In genomic region chr19:18774085-18774484, GRCm38 (mm10) we compare ENCODE assay signal across 21 mouse cellular contexts. TPM values are rescaled to one million over a fixed set of nuclear protein-coding genes. Genes with fewer than 3 reads are reported as not detected.
DNase-seq lines count a peak whose midpoint lies in the region; ATAC-seq and TF ChIP-seq lines count a peak whose summit lies in the region.
"Had no signal": no experiment of that assay in that cellular context is flagged by ENCODE, and none has a peak within 500 bp of the region (broad histone marks: within the 10 kb centered on the region; RNA-seq: fewer than 3 reads in every experiment).

No protein-coding gene starts in this region.

- no peak overlapping the region for H3K9ac ChIP-seq in midbrain, embryonic 13.5 days (replicated peaks)
- H3K9ac ChIP-seq: forebrain, embryonic 13.5 days; forebrain, postnatal 0 days; heart, embryonic 12.5 days had no signal

- TF ChIP-seq CTCF in kidney, adult 2 months (conservative IDR thresholded peaks at IDR 0.05; ENCODE audit: insufficient read depth, insufficient read length, low read depth, low read length), result no peak
- TF ChIP-seq CTCF in lung, adult 2 months (IDR thresholded peaks at IDR 0.05; ENCODE audit: insufficient read depth, low read length), result no peak

- no peaks in the 10 kb centered on the region for H3K36me3 ChIP-seq in kidney, adult 2 months (ENCODE audit: control insufficient read depth, insufficient read depth, low read length)
- H3K36me3 ChIP-seq in midbrain, embryonic 13.5 days, result no peaks in the 10 kb centered on the region
- H3K36me3 ChIP-seq: embryonic facial prominence, embryonic 10.5 days; heart, embryonic 12.5 days; hindbrain, embryonic 10.5 days had no signal

- H3K27ac ChIP-seq in kidney, adult 2 months (ENCODE audit: insufficient read depth, low read depth, low read length), result peak overlapping the region; percentile 30; the same call in 1 of the 2 replicates
- no peak overlapping the region for H3K27ac ChIP-seq in midbrain, embryonic 13.5 days
- H3K27ac ChIP-seq: embryonic facial prominence, embryonic 10.5 days; forebrain, embryonic 13.5 days; gastrocnemius, adult 2 months; hindbrain, embryonic 10.5 days had no signal

- TF ChIP-seq POLR2A in kidney, adult 2 months (IDR thresholded peaks at IDR 0.05; ENCODE audit: low read depth, low read length), result no peak
- TF ChIP-seq POLR2A in lung, adult 2 months (IDR thresholded peaks at IDR 0.05; ENCODE audit: borderline replicate concordance, extremely low read depth, low read depth, low read length), result no peak

- H3K4me1 ChIP-seq in kidney, adult 2 months (ENCODE audit: control insufficient read depth, insufficient read depth, low read length), result peaks cover 4% of the 10 kb centered on the region; the same call in 1 of the 2 replicates
- H3K4me1 ChIP-seq in lung, adult 2 months (ENCODE audit: control insufficient read depth, insufficient read depth, low read length), result peaks cover 6% of the 10 kb centered on the region
- H3K4me1 ChIP-seq in midbrain, embryonic 13.5 days (replicated peaks), result no peaks in the 10 kb centered on the region
- H3K4me1 ChIP-seq: embryonic facial prominence, embryonic 10.5 days; forebrain, embryonic 13.5 days; heart, embryonic 12.5 days; hindbrain, embryonic 10.5 days had no signal

- no peaks in the 10 kb centered on the region for H3K27me3 ChIP-seq in kidney, adult 2 months (replicated peaks; ENCODE audit: control insufficient read depth, insufficient read depth, low read length)
- no peaks in the 10 kb centered on the region for H3K27me3 ChIP-seq in midbrain, embryonic 13.5 days
- H3K27me3 ChIP-seq: CH12.LX; forebrain, embryonic 13.5 days; heart, embryonic 12.5 days; Patski had no signal

- no peak overlapping the region for H3K4me2 ChIP-seq in midbrain, embryonic 13.5 days (replicated peaks)
- H3K4me2 ChIP-seq: forebrain, embryonic 13.5 days; heart, embryonic 12.5 days had no signal

- DNase-seq in kidney, adult 2 months, result peak; percentile 23
- DNase-seq in kidney, postnatal 10 days, result no peak
- peak; percentile 54 to 67 for DNase-seq in lung, adult 18-20 months
- DNase-seq in lung, adult 2 months, result no peak
- DNase-seq in lung, postnatal 36 days, result peak; percentile 74
- no peak for DNase-seq in layer of hippocampus, postnatal 25 days (ENCODE audit: extremely low spot score in 1 of 2, low spot score in 1 of 2)
- DNase-seq: adrenal gland, postnatal 14 days; cerebellum, adult 18-20 months; cerebellum, adult 9-11 months; forebrain, postnatal 0 days; gastrocnemius, adult 2 months; gastrocnemius, postnatal 25 days had no signal

- no peaks in the 10 kb centered on the region for H3K9me3 ChIP-seq in midbrain, embryonic 13.5 days
- H3K9me3 ChIP-seq: embryonic facial prominence, embryonic 10.5 days; forebrain, embryonic 13.5 days; hindbrain, embryonic 10.5 days had no signal

- no peak for ATAC-seq in midbrain, embryonic 13.5 days
- ATAC-seq: activated CD4-positive, CD25-positive, alpha-beta regulatory T cell, adult 4 months; forebrain, embryonic 13.5 days; forebrain, postnatal 0 days; Patski had no signal

- no peak overlapping the region for H3K4me3 ChIP-seq in kidney, adult 2 months (ENCODE audit: insufficient read depth, low read depth, low read length)
- no peak overlapping the region for H3K4me3 ChIP-seq in lung, adult 2 months (replicated peaks; ENCODE audit: extremely low read depth, low read depth, low read length)
- H3K4me3 ChIP-seq in midbrain, embryonic 13.5 days (replicated peaks), result no peak overlapping the region
- H3K4me3 ChIP-seq: embryonic facial prominence, embryonic 10.5 days; forebrain, embryonic 13.5 days; gastrocnemius, adult 2 months; heart, embryonic 12.5 days; hindbrain, embryonic 10.5 days had no signal

- 17% methylated on average over 1 of the region's 1 CpGs for WGBS in kidney, adult 2 months
- 29% methylated on average over 1 of the region's 1 CpGs for WGBS in lung, adult 2 months
- WGBS in midbrain, embryonic 13.5 days, result 75% methylated on average over 1 of the region's 1 CpGs

RNA-seq across cellular contexts. Expression of gene Trpm6, which starts 24.3 kb away (rescaled TPM):
- polyA plus RNA-seq in kidney, adult 2 months (2012; rRNA removed), result 1.9 TPM in 2 replicates
- polyA plus RNA-seq in lung, adult 2 months (2012; rRNA removed), result 4.5 and 6.0 TPM in 2 replicates
- under 1 TPM; 0.17 to 0.28 TPM for total RNA-seq in layer of hippocampus, postnatal 25 days (2021)
- polyA plus RNA-seq in midbrain, embryonic 13.5 days (2015; fragmentation: Nextera tagmentation; extraction: Ambion mirVana), result 0.36 and 0.43 TPM in 2 replicates
- total RNA-seq: adrenal gland, adult 18-20 months; CH12.LX had no signal

Comparison
In these comparisons a context has a peak if more than half of its experiments do, and no peak if none do; other contexts are left out.
1. DNase-seq: peak in kidney, adult 2 months (single experiment), lung, adult 18-20 months (2 of 2) and lung, postnatal 36 days (single experiment); none in kidney, postnatal 10 days (single experiment), lung, adult 2 months (single experiment) and layer of hippocampus, postnatal 25 days (0 of 2).